8 mouse cellular contexts compared by ENCODE assay signal in genomic region chr7:127023896-127024690, GRCm38 (mm10). TPM values are rescaled to one million over a fixed set of nuclear protein-coding genes. Genes with fewer than 3 reads are reported as not detected.
DNase-seq lines count a peak whose midpoint lies in the region; ATAC-seq lines count a peak whose summit lies in the region.

No protein-coding gene starts in this region.

- no peak for ATAC-seq in kidney, embryonic 16.5 days (ENCODE audit: low FRiP score, low TSS enrichment)
- no peak for ATAC-seq in midbrain, embryonic 13.5 days

- peak overlapping the region; percentile 95 for H3K4me3 ChIP-seq in kidney, embryonic 16.5 days (ENCODE audit: low read length)
- H3K4me3 ChIP-seq in hindbrain, embryonic 10.5 days = peak overlapping the region; percentile 90
- H3K4me3 ChIP-seq in midbrain, embryonic 13.5 days (replicated peaks) = peak overlapping the region; percentile 96

- peaks cover 33% of the 10 kb centered on the region for H3K36me3 ChIP-seq in kidney, embryonic 16.5 days (ENCODE audit: insufficient read depth, low read length)
- peaks cover 60% of the 10 kb centered on the region for H3K36me3 ChIP-seq in hindbrain, embryonic 10.5 days
- H3K36me3 ChIP-seq in midbrain, embryonic 13.5 days = peaks cover 27% of the 10 kb centered on the region

- WGBS in kidney, embryonic 16.5 days = 17% methylated on average over 19 of the region's 19 CpGs
- 38% methylated on average over 19 of the region's 19 CpGs for WGBS in hindbrain, embryonic 10.5 days
- 20% methylated on average over 19 of the region's 19 CpGs for WGBS in midbrain, embryonic 13.5 days

- H3K27ac ChIP-seq in kidney, embryonic 16.5 days (ENCODE audit: low read length) = peak overlapping the region; percentile 99
- peak overlapping the region; percentile 100 for H3K27ac ChIP-seq in hindbrain, embryonic 10.5 days
- peak overlapping the region; percentile 100 for H3K27ac ChIP-seq in midbrain, embryonic 13.5 days

- peaks cover 65% of the 10 kb centered on the region for H3K4me1 ChIP-seq in kidney, embryonic 16.5 days (ENCODE audit: insufficient read depth, low read length)
- peaks cover 81% of the 10 kb centered on the region for H3K4me1 ChIP-seq in hindbrain, embryonic 10.5 days (replicated peaks)
- H3K4me1 ChIP-seq in midbrain, embryonic 13.5 days (replicated peaks) = peaks cover 74% of the 10 kb centered on the region

- intact Hi-C loops in left cerebral cortex, postnatal 14 days (cut with DNase I) = no loop called here

- H3K4me2 ChIP-seq in kidney, embryonic 16.5 days (replicated peaks; ENCODE audit: low read depth, low read length) = peak overlapping the region; percentile 87
- H3K4me2 ChIP-seq in midbrain, embryonic 13.5 days (replicated peaks) = peak overlapping the region; percentile 96

- H3K9me3 ChIP-seq in kidney, embryonic 16.5 days (ENCODE audit: low read length) = no peaks in the 10 kb centered on the region
- H3K9me3 ChIP-seq in hindbrain, embryonic 10.5 days = no peaks in the 10 kb centered on the region
- H3K9me3 ChIP-seq in midbrain, embryonic 13.5 days = no peaks in the 10 kb centered on the region

- peak overlapping the region; percentile 97 for H3K9ac ChIP-seq in kidney, embryonic 16.5 days (replicated peaks; ENCODE audit: low read length)
- H3K9ac ChIP-seq in midbrain, embryonic 13.5 days (replicated peaks) = peak overlapping the region; percentile 100

- no peak for DNase-seq in kidney, postnatal 10 days
- peak; percentile 60 for DNase-seq in cerebellum, adult 9-10 months
- DNase-seq in hindbrain, embryonic 10.5 days (ENCODE audit: low spot score) = no peak
- no peak for DNase-seq in frontal cortex, postnatal 25 days (ENCODE audit: low spot score in 2 of 2)
- no peak for DNase-seq in urinary bladder, adult 2 months (ENCODE audit: low spot score)
- DNase-seq in left cerebral cortex, postnatal 14 days (ENCODE audit: low spot score in 2 of 2) = no peak

- no peaks in the 10 kb centered on the region for H3K27me3 ChIP-seq in kidney, embryonic 16.5 days (ENCODE audit: insufficient read depth, low read length)
- H3K27me3 ChIP-seq in hindbrain, embryonic 10.5 days (ENCODE audit: insufficient read depth, poor library complexity, severe bottlenecking) = no peaks in the 10 kb centered on the region
- H3K27me3 ChIP-seq in midbrain, embryonic 13.5 days = no peaks in the 10 kb centered on the region

RNA-seq across cellular contexts. Expression of gene Maz, which starts 2.7 kb away (rescaled TPM):
- 47.9 and 48.1 TPM in 2 replicates for polyA plus RNA-seq in kidney, embryonic 16.5 days (2015; fragmentation: Nextera tagmentation; extraction: Ambion mirVana)
- 66.7 and 83.1 TPM in 2 replicates for polyA plus RNA-seq in hindbrain, embryonic 10.5 days (2016; fragmentation: Nextera tagmentation; extraction: Ambion mirVana)
- polyA plus RNA-seq in midbrain, embryonic 13.5 days (2015; fragmentation: Nextera tagmentation; extraction: Ambion mirVana) = 58.2 and 72.5 TPM in 2 replicates
- polyA plus RNA-seq in urinary bladder, adult 2 months (2012; rRNA removed) = 72.0 and 72.5 TPM in 2 replicates
- total RNA-seq in left cerebral cortex, postnatal 14 days (2021) = 100 to 1,000 TPM; 260 to 271 TPM

RNA-seq across cellular contexts. Expression of gene Prrt2, which starts 3.1 kb away (rescaled TPM):
- polyA plus RNA-seq in kidney, embryonic 16.5 days (2015; fragmentation: Nextera tagmentation; extraction: Ambion mirVana) = 5.4 and 6.0 TPM in 2 replicates
- polyA plus RNA-seq in hindbrain, embryonic 10.5 days (2016; fragmentation: Nextera tagmentation; extraction: Ambion mirVana) = 3.3 and 4.4 TPM in 2 replicates
- polyA plus RNA-seq in midbrain, embryonic 13.5 days (2015; fragmentation: Nextera tagmentation; extraction: Ambion mirVana) = 10.8 and 11.9 TPM in 2 replicates
- polyA plus RNA-seq in urinary bladder, adult 2 months (2012; rRNA removed) = 9.7 and 10.2 TPM in 2 replicates
- total RNA-seq in left cerebral cortex, postnatal 14 days (2021) = 100 to 1,000 TPM; 165 to 186 TPM

RNA-seq across cellular contexts. Expression of gene Gm42742, which starts 3.2 kb away (rescaled TPM):
- polyA plus RNA-seq in kidney, embryonic 16.5 days (2015; fragmentation: Nextera tagmentation; extraction: Ambion mirVana) = 34.7 and 51.6 TPM in 2 replicates
- polyA plus RNA-seq in hindbrain, embryonic 10.5 days (2016; fragmentation: Nextera tagmentation; extraction: Ambion mirVana) = 17.6 and 75.1 TPM in 2 replicates
- polyA plus RNA-seq in midbrain, embryonic 13.5 days (2015; fragmentation: Nextera tagmentation; extraction: Ambion mirVana) = 72.0 and 73.9 TPM in 2 replicates
- 66.3 and 76.5 TPM in 2 replicates for polyA plus RNA-seq in urinary bladder, adult 2 months (2012; rRNA removed)
- 10 to 100 TPM; 33.6 to 43.7 TPM for total RNA-seq in left cerebral cortex, postnatal 14 days (2021)

RNA-seq across cellular contexts. Expression of gene Pagr1a, which starts 6.9 kb away (rescaled TPM):
- polyA plus RNA-seq in kidney, embryonic 16.5 days (2015; fragmentation: Nextera tagmentation; extraction: Ambion mirVana) = 61.3 and 88.7 TPM in 2 replicates
- polyA plus RNA-seq in hindbrain, embryonic 10.5 days (2016; fragmentation: Nextera tagmentation; extraction: Ambion mirVana) = 84.3 and 130 TPM in 2 replicates
- polyA plus RNA-seq in midbrain, embryonic 13.5 days (2015; fragmentation: Nextera tagmentation; extraction: Ambion mirVana) = 39.8 and 40.8 TPM in 2 replicates
- polyA plus RNA-seq in urinary bladder, adult 2 months (2012; rRNA removed) = 16.4 and 18.2 TPM in 2 replicates
- total RNA-seq in left cerebral cortex, postnatal 14 days (2021) = 10 to 100 TPM; 14.5 to 19.3 TPM

RNA-seq across cellular contexts. Expression of gene Pagr1b, which starts 7.8 kb away (rescaled TPM):
- 1.2 TPM in 1 of 2 replicates, not detected in the other for polyA plus RNA-seq in kidney, embryonic 16.5 days (2015; fragmentation: Nextera tagmentation; extraction: Ambion mirVana)
- polyA plus RNA-seq in hindbrain, embryonic 10.5 days (2016; fragmentation: Nextera tagmentation; extraction: Ambion mirVana) = 0.25 and 0.55 TPM in 2 replicates
- polyA plus RNA-seq in midbrain, embryonic 13.5 days (2015; fragmentation: Nextera tagmentation; extraction: Ambion mirVana) = 0.30 TPM in 1 of 2 replicates, not detected in the other
- 2.8 and 3.2 TPM in 2 replicates for polyA plus RNA-seq in urinary bladder, adult 2 months (2012; rRNA removed)
- not detected for total RNA-seq in left cerebral cortex, postnatal 14 days (2021)
